Mouse (Mus musculus) liver (tissue): ENCODE measurements around the gene Mlst8.

Experiments used
- DNase-seq: peaks from one replicate; pipeline ENCODE4 v3.0.0-alpha.2; 2020; ENCODE audit warnings: mixed read lengths

The Mlst8 gene

DNA sequence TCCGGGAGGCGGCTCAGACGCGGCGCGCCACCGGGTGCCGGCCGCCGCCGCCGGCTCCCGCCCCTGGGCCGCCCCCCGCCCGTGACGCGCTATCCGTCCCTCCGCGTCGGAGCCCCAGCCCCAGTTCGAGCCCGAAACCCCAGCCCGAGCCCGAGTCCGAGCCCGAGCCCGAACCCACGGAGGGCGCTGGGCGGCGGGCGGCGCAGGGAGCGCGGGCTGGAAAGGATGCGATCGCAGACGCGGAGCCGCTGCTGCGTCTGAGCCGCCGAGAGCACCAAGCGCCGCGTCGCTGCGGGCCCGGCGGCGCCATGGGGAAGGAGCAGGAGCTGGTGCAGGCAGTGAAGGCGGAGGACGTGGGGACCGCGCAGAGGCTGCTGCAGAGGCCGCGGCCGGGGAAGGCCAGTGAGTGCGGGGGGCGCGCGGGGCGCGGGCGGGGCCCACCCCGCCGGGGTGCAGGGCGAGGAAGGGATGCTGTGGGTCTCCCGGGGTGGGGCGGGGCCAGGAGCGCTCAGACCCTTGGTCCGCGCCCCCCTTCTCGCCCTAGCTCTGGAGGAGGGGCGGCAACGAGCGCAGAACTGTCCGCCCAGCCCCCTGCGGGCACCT, 9.9 kb upstream of the Mlst8 start:
- DNase-seq, result no peak

DNA sequence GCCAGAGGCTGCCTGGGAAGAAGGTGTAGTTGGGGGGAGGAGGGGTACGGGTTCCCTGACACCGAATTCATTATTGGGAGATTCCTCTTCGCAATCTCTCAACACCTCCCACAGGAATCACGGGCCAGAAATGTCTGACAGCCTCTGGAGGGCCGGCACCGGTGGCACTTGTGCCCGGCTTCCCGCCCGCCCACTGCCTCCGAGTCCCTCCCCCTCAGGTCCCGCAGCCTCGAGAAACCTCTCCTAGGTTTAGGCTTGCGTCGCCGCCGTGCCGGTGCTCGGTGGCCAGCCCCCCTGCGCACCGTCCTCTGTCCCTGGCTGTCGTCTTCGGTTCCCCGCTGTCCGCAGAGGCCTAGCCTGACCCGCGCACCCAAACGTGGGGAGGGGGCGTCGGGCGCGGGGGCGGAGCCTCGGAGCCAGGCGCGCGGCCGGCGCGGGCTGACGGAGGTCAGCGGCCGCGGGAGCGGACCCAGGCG, 9.3 kb upstream of the Mlst8 start, which contains the start of gene Caskin1:
Gene Caskin1 (plus strand): TSS at position 416 of the 476 bp plus-strand sequence.
- no peak for DNase-seq

DNA sequence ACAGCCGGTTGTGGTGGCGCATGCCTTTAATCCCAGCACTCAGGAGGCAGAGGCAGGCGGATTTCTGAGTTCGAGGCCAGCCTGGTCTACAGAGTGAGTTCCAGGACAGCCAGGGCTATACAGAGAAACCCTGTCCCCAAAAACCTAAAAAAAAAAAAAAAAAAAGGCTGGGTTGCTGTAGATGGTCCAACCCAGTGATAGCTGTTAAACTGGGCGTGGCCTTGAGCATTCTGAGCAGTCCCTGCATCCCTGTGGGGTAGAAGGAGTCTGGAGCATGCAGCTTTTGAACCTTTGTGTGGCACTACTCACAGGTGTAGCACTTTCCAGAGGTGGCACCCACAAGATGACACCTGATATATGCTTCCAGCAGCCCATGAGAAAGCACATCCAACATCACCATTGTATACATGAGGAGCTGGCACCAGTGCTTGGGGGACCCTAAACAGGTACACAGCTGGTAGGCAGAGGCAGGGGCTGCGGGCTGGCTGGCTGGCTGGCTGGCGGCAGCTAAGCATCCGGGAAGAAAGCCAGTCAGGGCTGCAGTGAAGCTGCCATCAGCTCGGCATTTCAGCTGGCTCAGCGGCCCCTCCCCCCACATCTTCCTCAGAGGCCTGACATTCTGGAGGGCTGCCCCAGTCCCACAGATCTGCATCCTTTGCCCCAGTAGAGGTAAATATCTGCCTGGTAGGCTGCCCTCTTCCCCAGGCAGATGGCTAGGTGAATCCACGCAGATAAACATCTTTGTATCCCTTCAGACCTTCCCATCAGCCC, 6.4 kb upstream of the Mlst8 start:
- DNase-seq, result no peak

DNA sequence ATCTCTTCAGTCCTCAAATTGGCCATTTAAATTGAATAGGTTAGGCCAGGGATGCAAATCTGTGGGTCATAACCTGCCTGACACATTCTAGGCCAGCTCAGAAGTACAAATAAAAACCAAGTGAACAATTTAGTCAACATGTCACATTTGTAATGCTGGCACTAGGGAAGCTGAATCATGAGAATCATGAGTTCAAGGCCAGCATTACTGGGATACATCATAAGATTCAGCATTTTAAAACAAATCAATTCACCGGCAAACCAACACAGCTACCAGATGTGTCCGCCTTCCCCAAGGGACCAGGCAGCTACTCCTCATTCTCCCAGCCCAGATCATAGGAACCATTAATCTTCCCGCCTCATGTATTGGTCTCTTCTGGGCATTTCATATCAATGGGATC, 4.6 kb upstream of the Mlst8 start:
- no peak for DNase-seq

DNA sequence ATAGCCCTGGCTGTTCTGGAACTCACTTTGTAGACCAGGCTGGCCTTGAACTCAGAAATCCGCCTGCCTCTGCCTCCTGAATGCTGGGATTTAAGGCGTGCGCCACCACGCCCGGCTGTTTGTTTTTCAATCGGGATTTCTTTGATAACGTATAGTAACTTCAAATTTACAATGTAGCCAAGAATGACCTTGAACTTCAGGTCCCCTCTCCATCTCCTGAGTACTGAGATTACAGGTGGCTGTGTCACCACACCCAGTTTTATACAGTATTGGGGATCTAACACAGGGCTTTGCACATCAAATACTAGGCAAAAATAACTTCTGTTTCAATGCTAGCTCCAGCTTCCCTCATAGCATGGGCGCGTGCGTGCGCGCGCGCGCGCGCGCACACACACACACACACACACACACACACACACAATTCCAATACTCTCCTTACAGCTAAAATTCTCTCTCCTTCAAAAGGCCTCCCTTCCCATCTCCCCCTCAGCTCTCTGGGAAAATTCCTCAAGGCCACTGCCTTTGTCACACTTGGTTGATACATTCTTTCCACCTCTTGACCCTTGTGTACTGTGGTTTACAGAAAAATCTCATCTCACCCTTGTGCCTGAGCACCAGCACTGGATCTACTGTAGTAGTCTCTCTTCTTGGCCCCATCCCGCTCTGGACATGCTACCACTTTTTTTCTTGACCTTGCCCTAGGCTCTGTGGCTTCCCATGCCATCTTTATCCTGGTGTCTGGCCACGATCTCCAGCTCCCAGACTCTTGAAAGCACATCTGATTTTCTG, 2.3 kb upstream of the Mlst8 start:
- no peak for DNase-seq

DNA sequence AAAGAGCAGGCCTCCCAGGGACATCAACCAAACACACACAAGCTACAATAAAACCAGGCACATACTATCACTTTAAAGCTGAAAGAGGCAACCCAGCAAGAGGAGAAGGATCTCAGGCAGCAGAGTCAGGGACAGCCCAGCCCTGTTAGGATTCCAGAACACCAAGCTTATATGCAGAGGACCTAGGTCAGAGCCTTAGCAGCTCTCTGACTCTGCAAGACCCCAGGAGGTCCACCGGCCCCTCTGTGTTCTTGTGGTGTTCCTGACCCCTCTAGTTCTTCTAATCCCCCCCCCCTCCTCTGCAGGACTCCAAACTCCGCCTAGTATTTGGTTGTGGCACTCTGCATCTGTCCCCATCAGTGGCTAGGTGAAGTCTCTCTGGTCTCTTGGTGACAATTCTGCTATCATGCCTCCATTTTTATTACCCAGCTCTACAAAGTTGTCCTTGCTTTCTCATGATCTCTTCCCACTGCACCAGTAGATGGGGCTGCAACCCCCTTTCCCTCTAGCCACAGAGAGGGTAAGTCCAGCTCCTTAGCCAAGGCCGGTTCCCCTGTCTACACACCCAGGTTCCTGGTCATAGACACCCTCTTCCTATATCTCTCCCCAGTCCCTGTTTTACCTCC, 1.4 kb upstream of the Mlst8 start:
- no peak for DNase-seq

DNA sequence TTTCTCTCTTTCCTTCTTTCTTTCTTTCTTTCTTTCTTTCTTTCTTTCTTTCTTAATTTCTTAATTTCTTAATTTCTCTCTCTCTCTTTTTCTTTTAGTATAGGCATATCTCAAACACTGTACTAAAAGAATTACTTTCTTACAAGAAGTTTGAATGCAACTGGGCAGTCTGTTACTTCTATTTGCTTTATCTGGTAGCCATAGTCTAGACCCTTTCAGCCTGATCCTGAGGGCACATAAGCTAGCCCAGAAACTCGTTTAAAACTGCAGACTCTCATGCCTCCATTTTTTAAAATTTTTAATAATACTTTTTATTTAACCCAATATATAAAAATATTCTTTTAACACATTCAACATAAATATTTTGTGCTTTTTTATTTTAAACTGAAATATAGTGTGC, 553 bp upstream of the Mlst8 start:
- no peak for DNase-seq

DNA sequence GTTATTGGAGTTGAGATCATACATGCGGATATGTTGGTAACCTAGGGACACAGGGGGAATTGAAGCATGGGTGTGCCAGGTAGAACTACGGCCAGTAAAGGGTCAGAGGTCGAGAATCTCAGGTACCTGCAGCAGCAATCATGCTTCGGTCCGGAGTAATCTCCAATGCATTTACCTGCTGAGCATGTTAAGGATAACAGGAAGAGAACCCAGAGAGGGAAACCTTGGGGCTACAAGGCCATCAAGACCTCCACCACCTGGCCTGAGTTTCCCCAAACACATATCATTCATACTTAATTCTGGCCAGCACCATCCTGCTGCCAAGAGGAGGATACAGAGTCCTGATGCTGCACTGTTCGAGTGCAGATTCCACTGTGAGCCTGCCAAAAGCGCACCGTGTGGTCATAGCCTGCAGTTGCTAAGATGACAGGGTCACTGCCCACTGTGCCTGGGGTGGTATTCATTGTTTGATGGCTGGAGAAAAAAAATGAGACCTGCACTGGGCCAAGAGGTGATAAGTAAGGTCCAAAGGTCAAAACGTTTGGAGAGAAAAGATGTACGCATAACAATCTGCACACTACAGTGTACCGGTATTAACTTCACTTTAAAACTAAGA, 785 bp downstream of the Mlst8 start:
- no peak for DNase-seq

DNA sequence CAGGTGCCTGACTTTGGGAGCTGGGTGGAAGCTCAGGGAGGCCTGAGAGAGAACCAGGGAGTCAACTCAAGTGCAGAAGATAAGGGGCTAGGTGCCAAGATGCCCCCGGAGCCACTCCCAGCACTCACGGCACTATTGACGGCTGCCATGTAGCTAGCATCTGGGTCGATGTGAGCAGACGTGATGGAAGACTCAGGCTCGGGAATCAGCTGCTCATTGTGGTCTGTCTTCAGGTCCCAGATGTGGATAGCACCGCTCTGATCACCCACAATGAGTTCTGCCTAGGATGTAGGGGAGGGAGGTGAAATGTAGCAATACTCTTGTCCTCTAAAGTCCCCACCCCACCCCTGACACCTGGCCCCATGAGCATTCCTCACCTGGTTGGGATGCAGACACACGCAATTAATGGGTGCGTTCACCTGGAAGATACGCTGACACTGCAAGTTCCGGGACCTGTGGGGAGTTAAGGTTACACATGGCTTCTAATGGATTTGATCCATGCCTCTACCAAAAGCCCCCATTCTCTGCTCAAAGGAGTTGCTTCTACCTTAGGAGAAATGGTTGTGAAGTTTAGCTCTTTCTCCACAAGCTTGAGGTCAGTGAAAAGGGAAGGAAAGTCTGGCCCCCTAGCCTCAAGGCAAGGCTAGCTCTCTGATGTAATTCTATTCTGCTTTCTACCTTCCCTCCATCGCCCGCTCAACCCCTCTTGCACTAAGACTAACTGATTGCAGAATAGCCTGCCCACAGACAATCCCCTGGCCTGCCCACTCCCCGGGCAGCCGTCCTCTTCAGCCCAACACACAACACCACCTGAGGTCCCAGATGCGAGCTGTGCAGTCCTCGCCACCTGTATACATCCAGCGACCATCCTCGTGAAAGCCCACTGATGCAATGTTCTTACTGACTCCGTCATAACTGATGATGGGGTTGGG, 1.6 kb downstream of the Mlst8 start:
- no peak for DNase-seq

DNA sequence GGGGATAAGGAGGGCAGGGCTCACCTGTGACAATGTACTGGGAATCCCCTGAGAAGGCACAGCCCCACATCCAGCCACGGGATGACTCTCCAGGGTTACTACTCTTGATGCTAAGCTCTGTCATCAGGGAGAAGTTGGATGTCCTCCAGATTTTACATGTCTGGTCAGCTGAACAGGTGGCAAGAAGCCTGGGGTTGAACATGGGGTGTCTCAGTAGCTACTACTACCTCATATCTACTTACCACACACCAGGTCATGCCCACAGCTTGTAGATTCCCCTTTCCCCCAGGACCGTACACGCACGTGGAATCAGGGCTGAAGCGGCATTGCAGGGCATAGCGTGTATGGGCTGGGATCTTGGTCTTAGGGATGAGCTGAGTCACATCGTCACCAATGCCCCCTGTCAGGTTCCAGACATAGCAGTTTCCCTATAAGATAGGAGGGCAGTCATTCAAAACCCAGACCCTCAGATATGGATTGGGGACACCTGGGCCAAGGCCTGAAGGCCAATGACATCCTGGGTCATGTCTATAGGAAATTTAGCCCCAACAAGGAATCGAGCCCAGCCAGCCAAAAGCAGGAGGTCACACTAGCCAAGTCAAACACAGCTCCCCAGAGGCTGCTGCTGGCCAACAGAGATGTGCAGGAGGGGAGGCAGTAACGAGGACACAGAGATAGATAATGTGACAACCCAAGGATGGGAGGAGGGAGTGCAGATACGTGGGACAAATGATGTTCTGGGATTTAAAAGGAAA, 2.7 kb downstream of the Mlst8 start:
- DNase-seq, result no peak

DNA sequence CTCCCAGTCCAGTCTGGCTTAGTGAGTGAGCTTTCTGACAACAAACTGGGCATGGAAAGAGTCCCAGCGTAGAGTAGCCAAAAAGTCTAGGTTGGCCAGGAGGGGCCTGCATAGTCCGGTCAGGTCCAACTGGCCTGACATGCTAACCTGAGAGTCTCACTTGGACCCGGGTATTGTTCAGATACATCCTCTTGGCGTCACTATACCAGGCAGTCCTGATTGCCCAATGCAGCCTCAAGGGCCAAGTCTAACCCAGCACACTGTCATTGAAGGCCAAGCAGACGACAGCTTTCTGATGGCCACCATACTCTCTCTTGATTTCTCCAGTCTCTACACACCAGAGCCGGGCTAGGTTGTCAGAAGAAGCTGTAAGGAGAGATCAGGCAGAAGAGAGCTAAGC, 3.3 kb downstream of the Mlst8 start:
- DNase-seq, result no peak

DNA sequence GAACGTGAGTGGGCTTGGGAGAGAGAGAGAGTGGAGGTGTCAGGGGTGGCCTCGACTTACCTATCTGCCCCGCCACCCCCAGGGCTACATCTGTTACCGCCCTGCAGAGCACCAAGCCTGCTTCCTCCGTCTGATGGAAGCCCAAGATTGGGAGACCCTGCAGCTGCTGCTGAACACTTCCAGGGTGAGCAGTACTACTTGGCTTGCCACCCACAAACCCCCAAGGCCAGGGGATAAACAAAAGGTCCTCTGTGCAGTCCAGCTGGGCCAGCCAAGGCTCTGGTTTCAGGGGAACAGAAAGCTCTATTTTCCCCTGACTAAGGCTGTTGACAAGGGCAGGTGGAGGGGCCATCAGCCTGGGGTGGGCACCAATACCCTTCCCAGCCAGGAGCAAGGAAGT, 4.3 kb downstream of the Mlst8 start:
- no peak for DNase-seq

DNA sequence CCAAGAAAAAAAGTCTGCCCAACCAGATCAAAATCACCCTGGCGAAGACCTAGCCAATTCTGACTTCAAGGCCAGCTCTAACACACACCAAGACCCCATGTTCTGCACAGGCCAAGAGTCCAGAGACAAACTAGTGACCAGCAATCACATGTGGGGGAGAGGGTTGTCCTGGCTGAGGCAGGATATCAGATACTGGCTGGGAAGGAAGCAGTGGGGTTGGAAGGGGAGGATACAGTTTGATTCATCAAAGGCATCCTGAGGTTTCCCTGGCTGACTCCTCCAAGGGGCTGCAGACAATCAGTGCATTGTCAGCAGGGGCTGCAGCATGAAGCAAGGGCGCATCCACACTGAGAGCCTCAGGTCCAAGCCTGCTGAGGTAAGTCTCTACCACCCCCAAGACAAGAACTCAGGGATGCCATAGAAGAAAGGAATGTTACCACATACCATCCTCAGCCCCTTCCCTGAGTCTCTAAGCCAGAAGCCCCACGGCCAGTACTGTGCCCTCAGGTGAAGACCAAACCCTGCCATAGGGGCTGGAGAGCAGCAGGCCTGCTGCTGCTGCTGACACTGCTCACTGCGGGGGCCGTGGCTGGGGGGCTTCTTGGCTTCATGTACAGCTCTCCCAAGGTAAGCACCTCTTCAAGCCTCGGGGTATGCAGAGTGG, 5.1 kb downstream of the Mlst8 start, which contains the start of gene Bricd5:
Gene Bricd5 (plus strand): TSS at position 273 of the 664 bp plus-strand sequence.
- no peak for DNase-seq

DNA sequence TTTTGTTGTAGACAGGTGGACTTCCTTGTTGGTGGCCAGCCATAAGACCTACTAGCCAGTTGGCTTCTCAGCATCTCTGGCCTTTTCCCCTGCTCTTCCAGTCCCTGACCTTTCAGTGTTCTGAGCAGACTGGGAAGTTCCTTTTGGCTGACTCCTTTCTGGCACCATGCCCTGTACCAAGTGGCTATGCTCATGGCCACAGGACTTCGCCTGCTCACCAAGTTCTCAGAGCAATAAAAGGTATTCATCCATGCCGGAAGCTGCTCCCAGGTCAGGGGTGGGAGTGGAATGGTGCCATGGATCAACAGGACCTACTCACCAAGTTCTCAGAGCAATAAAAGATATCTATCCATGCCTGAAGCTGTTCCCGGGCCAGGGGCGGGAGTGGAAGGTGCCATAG, 6.4 kb downstream of the Mlst8 start:
- DNase-seq, result no peak

DNA sequence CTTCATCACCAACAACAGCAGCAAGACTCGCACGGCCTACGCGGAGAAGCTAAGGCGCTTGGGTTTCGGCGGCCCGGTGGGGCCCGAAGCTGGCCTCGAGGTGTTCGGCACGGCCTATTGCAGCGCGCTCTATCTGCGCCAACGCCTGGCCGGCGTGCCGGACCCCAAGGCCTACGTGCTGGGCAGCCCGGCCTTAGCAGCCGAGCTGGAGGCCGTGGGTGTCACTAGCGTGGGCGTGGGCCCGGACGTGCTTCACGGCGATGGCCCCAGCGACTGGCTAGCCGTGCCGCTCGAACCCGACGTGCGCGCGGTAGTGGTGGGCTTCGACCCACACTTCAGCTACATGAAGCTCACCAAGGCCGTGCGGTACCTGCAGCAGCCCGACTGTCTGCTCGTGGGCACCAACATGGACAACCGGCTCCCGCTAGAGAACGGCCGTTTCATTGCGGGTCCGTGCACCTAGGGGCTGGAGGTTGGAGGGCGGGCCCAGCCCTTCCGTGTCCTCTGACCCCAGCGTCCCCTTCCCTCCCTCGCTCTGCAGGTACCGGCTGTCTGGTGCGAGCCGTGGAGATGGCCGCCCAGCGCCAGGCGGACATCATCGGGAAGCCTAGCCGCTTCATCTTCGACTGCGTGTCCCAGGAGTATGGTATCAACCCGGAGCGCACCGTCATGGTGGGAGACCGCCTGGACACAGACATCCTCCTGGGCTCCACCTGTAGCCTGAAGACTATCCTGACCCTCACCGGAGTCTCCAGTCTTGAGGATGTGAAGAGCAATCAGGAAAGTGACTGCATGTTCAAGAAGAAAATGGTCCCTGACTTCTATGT, 8.0 kb downstream of the Mlst8 start:
- DNase-seq, result peak; percentile 56

DNA sequence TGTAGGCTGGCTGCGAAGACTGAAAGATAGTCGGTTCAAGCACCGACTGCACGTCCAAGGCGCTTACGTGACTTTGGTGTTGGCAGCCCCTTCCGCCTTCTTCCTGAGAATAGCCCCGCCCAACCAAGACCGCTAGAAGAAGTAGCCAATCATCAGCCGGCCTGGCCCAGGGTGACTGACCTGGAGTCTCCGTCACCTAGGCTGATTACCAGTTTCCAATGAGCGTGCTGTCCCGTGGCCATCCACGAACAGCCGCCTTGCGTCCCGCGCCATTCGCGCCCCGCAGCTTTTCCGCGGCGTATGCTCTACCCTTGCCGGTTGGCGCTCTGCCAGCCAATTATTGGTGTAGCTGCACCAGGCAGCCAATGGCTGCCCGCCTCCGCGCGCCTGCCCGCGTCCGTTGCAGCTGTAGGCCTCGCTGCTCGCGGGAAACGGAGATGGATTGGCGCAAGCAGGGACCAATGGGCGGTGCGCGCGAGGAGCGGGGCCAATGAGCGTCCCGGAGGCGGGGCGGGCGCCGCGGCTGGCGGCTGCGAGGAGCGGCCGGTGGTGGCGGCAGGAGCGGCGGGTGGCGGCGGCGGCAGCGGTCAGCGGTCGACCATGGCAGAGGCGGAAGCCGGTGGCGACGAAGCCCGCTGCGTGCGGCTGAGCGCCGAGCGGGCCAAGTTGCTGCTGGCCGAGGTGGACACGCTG, 8.8 kb downstream of the Mlst8 start, which contains the start of the genes E4f1 and Pgp:
Gene E4f1 (minus strand): TSS at position 404 of the 693 bp plus-strand sequence.
Gene Pgp (plus strand): TSS at position 483 of the 693 bp plus-strand sequence.
- DNase-seq, result peak; percentile 99

DNA sequence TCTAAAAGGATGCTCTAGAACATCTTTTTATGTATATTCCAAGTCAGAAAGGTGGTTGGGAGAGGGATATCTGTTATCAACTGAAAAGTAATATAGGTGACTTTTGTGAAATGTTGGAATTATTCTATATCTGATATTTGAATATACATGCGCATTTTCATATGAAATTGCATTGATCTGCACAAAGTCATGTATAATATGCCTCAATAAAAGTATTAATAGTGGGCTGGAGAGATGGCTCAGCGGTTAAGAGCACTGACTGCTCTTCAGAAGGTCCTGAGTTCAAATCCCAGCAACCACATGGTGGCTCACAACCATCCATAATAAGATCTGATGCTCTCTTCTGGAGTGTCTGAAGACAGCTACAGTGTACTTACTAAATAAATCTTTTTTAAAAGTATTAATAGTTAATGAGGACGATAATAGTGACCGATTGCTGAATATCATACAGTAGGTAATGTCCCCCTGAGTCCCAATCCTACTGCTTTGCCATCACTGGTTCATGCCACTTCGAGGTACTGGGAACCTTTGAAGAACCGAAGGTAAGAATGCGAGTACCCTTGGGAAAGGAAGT, 9.5 kb downstream of the Mlst8 start:
- DNase-seq, result no peak

DNA sequence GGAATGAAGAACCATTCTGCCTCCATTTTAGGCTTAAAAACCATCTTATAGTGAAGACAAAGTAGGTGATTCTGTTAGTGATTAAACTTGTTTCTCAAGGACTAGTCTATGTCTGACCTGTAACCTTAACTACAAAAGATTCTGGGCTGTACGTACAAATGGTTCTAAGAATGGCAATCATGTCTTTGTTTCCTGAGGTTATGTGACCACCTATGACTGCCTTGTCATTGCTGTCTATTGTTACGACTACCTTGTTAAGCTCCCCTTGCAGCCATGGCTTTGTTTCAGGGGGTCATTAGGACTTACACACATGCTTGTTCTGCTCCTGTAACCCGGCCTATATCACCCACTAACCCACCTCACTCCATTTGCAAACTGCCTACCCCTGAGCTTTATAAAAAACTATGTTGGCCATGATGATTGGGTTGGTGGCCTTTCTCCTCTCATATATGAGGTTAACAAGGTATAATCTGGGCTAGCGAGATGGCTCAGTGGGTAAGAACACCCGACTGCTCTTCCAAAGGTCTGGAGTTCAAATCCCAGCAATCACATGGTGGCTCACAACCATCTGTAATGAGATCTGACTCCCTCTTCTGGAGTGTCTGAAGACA, 10.1 kb downstream of the Mlst8 start:
- no peak for DNase-seq
